Mouse (Mus musculus) activated CD4-positive, CD25-positive, alpha-beta regulatory T cell, adult 4 months (primary cell): Measurements from ENCODE around the gene Slc22a5. TPM values are rescaled to one million over a fixed set of nuclear protein-coding genes. Genes with fewer than 3 reads are reported as not detected.
A peak's percentile ranks its signal among the peaks of the same experiment; 100 is the strongest.
"Not testable (repeated sequence)": the region's sequence is repeated elsewhere in the genome, so short reads cannot be mapped to it uniquely, and the experiment has no call there.

Experiments
- ATAC-seq: one replicate; pipeline ENCODE4 v1.8.0; 2017
- polyA plus RNA-seq, 2 experiments: library from polyadenylated mRNA; unstranded; fragments of 100-300 nt; shearing (Covaris generic); gene quantifications; one replicate each; pipeline ENCODE4 v1.2.1; 2017

Slc22a5 gene
- polyA plus RNA-seq, 2 experiments from 2014 or later: 10.8 to 16.0 TPM

DNA sequence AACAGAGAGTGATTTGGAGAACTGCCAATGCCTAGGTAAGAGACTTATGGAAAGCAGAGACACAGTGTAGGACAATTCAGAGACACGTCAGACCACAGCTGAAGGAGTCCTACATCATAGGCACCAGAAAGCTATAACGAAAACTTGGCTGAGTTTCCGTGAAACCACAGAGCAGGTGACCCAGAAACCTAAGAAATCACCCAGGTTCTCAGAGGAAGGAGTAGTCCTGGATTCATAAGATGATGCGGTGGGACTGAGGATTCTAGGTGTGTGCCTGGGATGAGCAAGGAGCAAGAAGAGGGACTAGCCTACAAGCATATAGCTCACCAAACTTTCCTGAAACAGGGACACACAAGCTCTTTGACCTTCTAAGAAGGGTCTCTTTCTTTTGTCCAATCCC, 3.2 kb downstream of the Slc22a5 start:
- ATAC-seq: no peak

DNA sequence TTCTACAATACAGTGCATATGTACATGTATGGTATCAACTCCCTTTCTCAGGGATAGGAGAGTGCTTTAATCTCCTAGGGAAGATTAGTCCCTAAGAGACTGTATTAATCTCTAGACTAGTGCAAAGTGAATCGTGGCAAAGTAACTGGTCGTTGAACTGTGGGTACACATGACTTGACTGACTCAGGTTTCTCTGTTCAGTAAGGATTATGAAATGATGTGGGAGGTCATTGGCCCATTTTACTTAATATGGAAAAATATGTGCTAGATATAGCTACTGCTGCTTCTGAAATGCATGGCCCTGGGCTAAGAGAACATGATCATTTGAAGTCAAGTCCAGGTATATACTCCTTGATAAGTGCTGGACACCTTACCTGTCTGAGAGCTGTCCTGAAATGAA, 8.2 kb downstream of the Slc22a5 start:
- ATAC-seq: no peak

- ATAC-seq: not testable (repeated sequence)
Measured at GRCm38 (mm10) chr11:53878096-53878495, 13.4 kb downstream of the Slc22a5 start.

- ATAC-seq: no peak
Measured at GRCm38 (mm10) chr11:53876488-53876887, 15.0 kb downstream of the Slc22a5 start.

GRCm38 (mm10) chr11:53874706-53875105, 16.8 kb downstream of the Slc22a5 start:
- ATAC-seq: no peak

DNA sequence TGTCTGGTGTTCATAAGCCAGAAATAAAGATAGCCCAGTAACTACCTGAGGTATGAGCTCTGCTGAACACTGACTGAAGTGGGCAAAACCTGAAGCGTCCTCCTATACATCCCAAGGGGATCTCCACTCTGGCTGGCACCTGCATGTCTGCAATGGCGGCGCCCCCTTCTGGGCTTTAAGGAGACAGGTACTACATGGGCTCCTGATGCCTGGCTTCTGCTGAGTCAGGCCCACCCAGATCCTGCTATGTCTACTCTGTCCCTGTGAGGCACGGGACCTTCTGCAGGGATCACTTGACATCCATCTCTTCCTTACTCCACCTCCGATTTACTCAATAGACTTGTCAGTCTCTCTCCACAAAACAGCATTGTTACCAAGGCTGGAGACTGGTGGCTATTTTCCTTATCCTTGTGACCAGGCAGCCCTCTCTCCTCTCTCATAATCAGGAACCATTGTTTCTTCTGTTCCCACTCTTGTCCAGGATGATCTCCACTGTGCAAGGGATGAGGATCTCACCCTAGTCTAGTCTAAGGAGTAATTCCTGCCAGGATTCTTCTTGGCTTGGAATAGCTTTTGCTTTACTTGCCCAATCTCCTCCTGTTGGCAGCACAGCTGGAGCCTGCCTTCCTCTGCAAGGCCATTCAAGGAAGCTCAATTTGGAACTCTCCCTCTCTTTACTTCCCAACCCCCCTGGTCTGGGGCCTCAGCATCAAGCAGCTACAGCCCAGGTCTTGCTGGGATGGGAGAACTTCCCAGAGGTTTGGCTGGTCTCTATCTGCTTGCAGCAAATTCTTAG, 17.4 kb downstream of the Slc22a5 start:
- ATAC-seq: not testable (repeated sequence)

GRCm38 (mm10) chr11:53871786-53872507, 19.5 kb downstream of the Slc22a5 start:
- no peak for ATAC-seq

- no peak for ATAC-seq
Measured at GRCm38 (mm10) chr11:53869172-53869571, 22.3 kb downstream of the Slc22a5 start.

DNA sequence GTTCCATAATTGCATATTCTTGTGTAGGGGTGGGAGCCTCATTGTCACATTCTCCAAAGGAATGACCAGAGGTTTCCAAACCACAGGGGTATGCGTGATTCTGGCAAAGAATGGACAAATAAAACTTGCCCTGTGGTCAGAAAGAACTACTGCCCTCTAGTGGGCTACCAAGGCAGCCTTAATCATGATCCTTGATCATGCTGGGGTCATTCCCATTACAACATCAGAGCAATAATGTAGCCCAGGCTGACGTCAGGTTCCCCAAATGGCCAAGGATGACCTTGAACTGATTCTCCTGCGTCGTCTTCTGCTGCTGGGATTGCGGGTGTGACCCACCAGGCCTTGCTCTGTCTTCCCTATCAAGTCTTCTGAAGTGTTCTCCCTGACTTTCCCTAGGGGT, 23.1 kb downstream of the Slc22a5 start:
- ATAC-seq: not testable (repeated sequence)

- not testable (repeated sequence) for ATAC-seq
Measured at GRCm38 (mm10) chr11:53864724-53865310, 26.6 kb downstream of the Slc22a5 start.

- not testable (repeated sequence) for ATAC-seq
Measured at GRCm38 (mm10) chr11:53860944-53861343, 30.5 kb downstream of the Slc22a5 start.

DNA sequence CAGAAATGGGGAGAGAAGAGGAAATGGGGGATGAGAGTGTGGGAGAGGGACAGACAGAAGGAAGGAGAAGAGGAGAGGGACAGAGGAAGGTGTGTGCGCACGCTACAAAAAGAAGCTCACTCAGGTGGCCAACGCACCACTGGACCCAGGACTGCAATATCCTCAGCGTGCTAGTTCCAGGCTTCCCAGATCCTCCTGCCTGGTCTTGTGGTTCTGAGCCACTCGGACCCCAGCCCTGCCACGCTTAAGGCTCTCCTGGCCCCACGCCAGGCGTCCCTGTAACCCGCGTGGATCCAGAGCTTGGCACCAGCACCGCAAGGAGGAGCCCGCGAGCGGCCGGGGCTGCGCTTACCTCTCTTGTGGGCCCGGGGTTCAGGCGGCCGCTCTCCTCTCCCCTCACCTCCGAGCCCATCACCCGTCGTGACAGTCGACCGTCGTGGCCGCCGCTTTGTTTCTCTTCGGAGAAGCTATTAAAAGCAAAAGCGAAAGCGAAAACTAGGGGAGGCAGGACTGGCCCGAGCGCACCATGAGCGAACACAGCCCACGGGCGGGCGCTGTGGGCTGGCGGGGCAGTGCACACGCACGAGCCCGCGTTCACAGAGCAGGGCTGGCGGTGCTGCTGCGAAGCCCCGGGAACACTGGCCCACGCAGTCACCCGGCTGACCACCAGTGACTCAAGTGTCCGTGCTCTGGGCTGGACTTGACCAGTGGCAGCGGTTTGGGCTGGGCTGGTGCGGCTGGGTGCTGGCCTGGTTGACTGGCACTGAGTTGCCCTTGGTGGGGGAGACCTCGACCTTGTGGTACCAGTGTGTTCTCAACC, 32.5 kb downstream of the Slc22a5 start, which contains the start of gene Gm12216:
Gene Gm12216, minus strand, starts transcription at position 496 of the 820 bp plus-strand sequence.
- peak; percentile 86 for ATAC-seq

- ATAC-seq: no peak
Measured at GRCm38 (mm10) chr11:53858058-53858760, 33.3 kb downstream of the Slc22a5 start.

- no peak for ATAC-seq
Measured at GRCm38 (mm10) chr11:53853665-53854064, 37.8 kb downstream of the Slc22a5 start.

DNA sequence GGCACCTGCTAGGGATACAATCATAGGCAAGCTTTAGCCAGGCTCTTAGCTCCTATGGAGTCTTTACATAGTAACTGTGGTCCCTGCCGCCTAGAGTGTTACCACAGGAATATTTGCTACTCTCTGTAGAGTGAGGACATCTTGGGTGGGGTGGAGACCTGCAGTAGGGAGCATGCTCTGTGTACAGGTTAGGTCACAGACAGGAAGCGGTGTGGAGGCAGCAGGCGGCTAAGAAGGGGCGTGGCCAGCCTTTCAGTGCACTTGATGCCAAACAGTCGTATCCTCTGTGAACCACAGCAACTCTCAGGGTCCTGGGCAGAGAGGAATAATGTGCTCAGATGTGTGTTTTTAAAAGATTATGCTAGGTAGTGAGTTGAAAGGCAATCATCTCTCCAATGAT, 39.7 kb downstream of the Slc22a5 start:
- peak; percentile 99 for ATAC-seq

- no peak for ATAC-seq
Measured at GRCm38 (mm10) chr11:53849588-53850320, 41.7 kb downstream of the Slc22a5 start.

DNA sequence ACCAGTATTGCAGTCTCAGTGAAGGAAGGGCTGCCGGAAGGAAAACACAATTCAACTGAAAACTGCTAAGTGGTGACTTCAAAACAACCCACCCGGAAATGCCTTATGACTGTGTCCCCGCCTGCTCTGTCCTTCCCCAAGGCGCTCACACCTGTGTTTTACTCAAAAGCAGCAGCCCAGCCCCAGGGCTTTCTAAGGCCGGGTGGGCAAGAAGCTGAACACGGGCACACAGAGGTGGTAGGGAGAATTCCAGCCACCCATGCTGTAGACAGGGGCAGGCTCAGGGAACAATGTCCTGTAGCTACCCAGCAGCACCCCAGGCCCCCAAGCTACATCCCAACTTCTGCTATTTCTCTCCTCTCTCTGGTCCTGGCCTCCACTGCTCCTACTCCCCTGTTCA, 45.8 kb downstream of the Slc22a5 start:
- ATAC-seq: peak; percentile 90

- ATAC-seq: no peak
Measured at GRCm38 (mm10) chr11:53843106-53843505, 48.4 kb downstream of the Slc22a5 start.

- no peak for ATAC-seq
Measured at GRCm38 (mm10) chr11:53842161-53842581, 49.3 kb downstream of the Slc22a5 start.

- no peak for ATAC-seq
Measured at GRCm38 (mm10) chr11:53841514-53841913, 49.9 kb downstream of the Slc22a5 start.
